Mouse (Mus musculus): ENCODE data around the gene Zfp286. TPM values are rescaled to one million over a fixed set of nuclear protein-coding genes. Genes with fewer than 3 reads are reported as not detected.

The Zfp286 gene
- polyA plus RNA-seq, 1 experiment from 2014 or later, result 3.0 TPM

DNA sequence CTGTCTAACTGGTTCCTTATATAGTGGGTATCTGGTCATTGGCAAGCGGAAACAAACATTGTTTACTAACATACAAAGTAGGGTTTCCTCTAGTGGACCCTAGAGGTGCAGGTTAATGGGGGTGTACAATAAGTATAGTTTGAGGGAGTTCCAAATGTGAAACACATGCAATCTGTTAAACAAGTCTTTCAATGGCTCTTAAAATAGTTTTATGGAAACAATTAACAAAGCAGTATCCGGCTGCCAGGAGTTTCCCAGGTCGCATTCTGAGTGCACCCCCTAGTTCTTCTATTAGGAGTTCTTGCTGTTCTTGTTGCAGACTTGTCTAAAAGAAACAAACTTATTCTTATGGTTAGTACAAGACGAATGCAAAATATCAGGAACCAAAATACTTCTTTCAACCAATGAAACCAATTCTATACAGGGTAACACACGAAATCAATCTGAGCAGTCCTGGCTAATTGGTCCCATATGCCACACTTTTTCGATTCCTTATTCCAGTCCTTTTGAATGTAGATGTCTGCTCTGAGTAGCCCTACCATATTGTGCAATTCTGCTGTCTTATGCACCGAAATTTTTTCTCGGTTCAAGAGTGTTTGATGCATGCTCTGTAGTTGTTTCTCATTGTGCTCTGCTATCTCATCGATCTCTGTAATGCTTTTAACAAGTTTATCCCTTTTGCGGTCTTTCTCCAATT is 46.9 kb downstream of the Zfp286 start:
- Histone ChIP-seq H3K36me3 (no peaks in the 10 kb centered on the region), H3K9ac (no peak overlapping the region), H3K4me2 (no peak overlapping the region), H3K4me1 (peaks cover 6% of the 10 kb centered on the region; the same call in 1 of the 2 replicates), H3K9me3 (replicated peaks) (no peaks in the 10 kb centered on the region), H3K27me3 (replicated peaks) (peaks cover 26% of the 10 kb centered on the region), H3K27ac (no peak overlapping the region), H3K4me3 (no peak overlapping the region)
- no peak for ATAC-seq
- WGBS (ENCODE audit: insufficient replicate concordance), result 69% methylated on average over 10 of the region's 10 CpGs

DNA sequence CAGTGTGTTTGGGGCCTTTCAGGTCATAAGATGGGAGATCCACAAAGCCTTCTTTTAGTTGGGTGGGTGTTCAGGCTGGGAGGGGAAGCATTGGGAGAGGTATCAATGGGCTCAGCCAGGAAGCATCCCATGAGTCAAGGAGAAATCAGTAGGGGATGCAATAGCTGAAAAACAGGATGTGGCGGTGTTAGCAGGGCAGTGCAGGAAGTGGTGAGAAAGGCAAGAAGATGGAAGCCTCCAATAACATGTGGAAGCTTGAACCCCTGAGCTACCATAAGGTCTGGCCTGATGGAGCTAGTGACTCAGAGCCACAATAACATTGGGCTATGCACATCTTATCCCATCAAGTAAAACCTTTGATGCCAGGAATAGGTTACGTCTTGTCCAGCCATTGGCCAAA is 48.1 kb downstream of the Zfp286 start:
- Histone ChIP-seq H3K4me3 (no peak overlapping the region), H3K36me3 (no peaks in the 10 kb centered on the region), H3K4me1 (peaks cover 6% of the 10 kb centered on the region; the same call in 1 of the 2 replicates), H3K9ac (no peak overlapping the region), H3K27me3 (replicated peaks) (peaks cover 16% of the 10 kb centered on the region), H3K27ac (no peak overlapping the region), H3K4me2 (no peak overlapping the region), H3K9me3 (replicated peaks) (no peaks in the 10 kb centered on the region)
- ATAC-seq, result no peak
- WGBS (ENCODE audit: insufficient replicate concordance), result 70% methylated on average over 2 of the region's 2 CpGs

GRCm38 (mm10) chr11:62732665-62733064 is 56.6 kb downstream of the Zfp286 start:
- Histone ChIP-seq H3K27me3 (replicated peaks) (peaks cover 35% of the 10 kb centered on the region), H3K4me2 (no peak overlapping the region), H3K4me3 (no peak overlapping the region), H3K4me1 (peaks cover 11% of the 10 kb centered on the region; the same call in 1 of the 2 replicates), H3K9ac (no peak overlapping the region), H3K36me3 (no peaks in the 10 kb centered on the region), H3K27ac (no peak overlapping the region), H3K9me3 (replicated peaks) (no peaks in the 10 kb centered on the region)
- 51% methylated on average over 3 of the region's 3 CpGs for WGBS (ENCODE audit: insufficient replicate concordance)
- no peak for ATAC-seq

DNA sequence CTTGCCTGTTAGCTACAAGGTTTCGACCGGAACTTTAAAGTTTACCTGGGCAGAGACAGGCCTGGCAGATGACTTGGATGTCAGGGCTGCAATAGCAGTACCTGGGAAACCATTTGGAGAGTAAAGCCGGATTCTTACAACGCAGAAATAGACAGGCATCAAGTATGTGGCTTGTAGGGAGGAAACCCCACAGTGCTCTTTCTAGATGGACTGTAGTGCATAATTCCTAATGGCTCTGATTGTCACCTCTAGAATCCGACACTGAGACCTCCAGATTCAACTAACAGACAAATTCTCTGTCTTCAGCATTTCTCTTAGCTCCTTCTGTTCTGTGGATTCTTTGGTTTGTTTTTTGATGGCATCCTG is 57.3 kb downstream of the Zfp286 start:
- H3K27me3 ChIP-seq (replicated peaks), result peaks cover 35% of the 10 kb centered on the region
- H3K4me2 ChIP-seq, result peak overlapping the region; percentile 77
- no peaks in the 10 kb centered on the region for H3K9me3 ChIP-seq (replicated peaks)
- ATAC-seq, result no peak
- 29% methylated on average over 5 of the region's 5 CpGs for WGBS (ENCODE audit: insufficient replicate concordance)
- no peaks in the 10 kb centered on the region for H3K36me3 ChIP-seq
- H3K4me1 ChIP-seq, result peaks cover 11% of the 10 kb centered on the region; the same call in 1 of the 2 replicates
- no peak overlapping the region for H3K27ac ChIP-seq
- no peak overlapping the region for H3K9ac ChIP-seq
- H3K4me3 ChIP-seq, result peak overlapping the region; percentile 61

GRCm38 (mm10) chr11:62731311-62732021 is 57.8 kb downstream of the Zfp286 start, which contains the start of gene Zfp287:
TSS of gene Zfp287 (minus strand) at chr11:62731905.
- peaks cover 35% of the 10 kb centered on the region for H3K27me3 ChIP-seq (replicated peaks)
- peak within 1 kb of the TSS; percentile 61 for H3K4me3 ChIP-seq
- peak within 1 kb of the TSS; percentile 27; the same call in 1 of the 2 replicates for H3K9ac ChIP-seq
- no peak within 1 kb of the TSS for H3K27ac ChIP-seq
- WGBS (ENCODE audit: insufficient replicate concordance), result 2% methylated on average over 48 of the region's 48 CpGs
- H3K36me3 ChIP-seq, result no peaks in the 10 kb centered on the region
- peak; percentile 40; the same call in 1 of the 2 replicates for ATAC-seq
- H3K9me3 ChIP-seq (replicated peaks), result no peaks in the 10 kb centered on the region
- peaks cover 11% of the 10 kb centered on the region; the same call in 1 of the 2 replicates for H3K4me1 ChIP-seq
- peak within 1 kb of the TSS; percentile 77 for H3K4me2 ChIP-seq

DNA sequence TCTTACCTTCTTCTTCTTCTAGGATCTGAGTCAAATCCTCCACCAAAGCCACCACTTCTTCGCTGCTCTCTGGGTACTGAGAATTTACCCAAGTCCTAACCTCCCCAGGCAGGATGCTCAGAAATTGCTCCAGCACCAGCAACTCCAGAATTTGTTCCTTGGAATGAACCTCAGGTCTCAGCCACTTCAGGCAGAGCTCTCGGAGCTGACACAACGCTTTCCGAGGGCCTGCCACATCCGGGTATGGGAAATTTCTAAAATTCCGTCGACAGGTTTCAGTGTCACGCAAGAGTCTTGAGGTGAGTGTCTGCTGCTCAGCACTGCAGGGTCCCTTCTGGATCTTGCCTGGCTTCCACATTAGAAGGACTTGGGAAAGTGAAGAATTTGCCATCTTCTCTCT is 61.0 kb downstream of the Zfp286 start:
- 77% methylated on average over 8 of the region's 8 CpGs for WGBS (ENCODE audit: insufficient replicate concordance)

GRCm38 (mm10) chr11:62710657-62711056 is 78.6 kb downstream of the Zfp286 start:
- no peaks in the 10 kb centered on the region for H3K36me3 ChIP-seq
- no peak overlapping the region for H3K4me2 ChIP-seq
- 64% methylated on average over 5 of the region's 5 CpGs for WGBS (ENCODE audit: insufficient replicate concordance)
- no peak for ATAC-seq
- no peak overlapping the region for H3K4me3 ChIP-seq
- H3K27me3 ChIP-seq (replicated peaks), result no peaks in the 10 kb centered on the region
- H3K9me3 ChIP-seq (replicated peaks), result no peaks in the 10 kb centered on the region
- H3K27ac ChIP-seq, result no peak overlapping the region
- H3K4me1 ChIP-seq, result no peaks in the 10 kb centered on the region
- H3K9ac ChIP-seq, result no peak overlapping the region

More for the DNA sequence above, 61.0 kb downstream of the Zfp286 start:
- ATAC-seq, result no peak
- Histone ChIP-seq H3K27ac (no peak overlapping the region), H3K4me2 (no peak overlapping the region), H3K36me3 (no peaks in the 10 kb centered on the region), H3K9ac (no peak overlapping the region), H3K4me3 (no peak overlapping the region), H3K27me3 (replicated peaks) (peaks cover 30% of the 10 kb centered on the region), H3K4me1 (peaks cover 11% of the 10 kb centered on the region; the same call in 1 of the 2 replicates), H3K9me3 (replicated peaks) (no peaks in the 10 kb centered on the region)

- H3K9ac ChIP-seq, result no peak overlapping the region
- H3K9me3 ChIP-seq (replicated peaks), result no peaks in the 10 kb centered on the region
- no peaks in the 10 kb centered on the region for H3K27me3 ChIP-seq (replicated peaks)
- H3K4me2 ChIP-seq, result no peak overlapping the region
- no peak overlapping the region for H3K27ac ChIP-seq
- 64% methylated on average over 7 of the region's 7 CpGs for WGBS (ENCODE audit: insufficient replicate concordance)
- H3K4me1 ChIP-seq, result no peaks in the 10 kb centered on the region
- no peak overlapping the region for H3K4me3 ChIP-seq
- ATAC-seq, result no peak
- H3K36me3 ChIP-seq, result no peaks in the 10 kb centered on the region
Measured at GRCm38 (mm10) chr11:62708252-62708651, 81.0 kb downstream of the Zfp286 start.

DNA sequence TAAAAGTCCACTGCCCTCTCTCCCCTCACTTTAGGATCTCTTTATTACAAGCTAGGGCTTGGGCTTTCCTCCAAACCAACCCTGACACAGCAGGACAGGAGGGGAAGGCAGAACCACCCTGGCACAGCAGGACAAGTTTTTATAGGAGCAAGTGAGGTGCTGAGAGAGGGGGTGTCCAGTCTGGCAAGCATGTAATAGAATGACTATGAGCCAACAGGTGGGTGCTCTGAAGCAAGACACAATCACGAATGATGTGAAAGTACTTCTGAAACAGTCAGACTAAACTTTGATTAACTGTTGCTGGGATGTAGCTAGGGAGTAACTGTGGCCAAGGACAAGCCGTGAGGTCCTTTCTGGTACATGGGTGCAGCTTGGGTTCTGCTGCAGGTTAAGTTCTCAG is 83.1 kb downstream of the Zfp286 start:
- no peak overlapping the region for H3K4me3 ChIP-seq
- no peak overlapping the region for H3K9ac ChIP-seq
- no peaks in the 10 kb centered on the region for H3K36me3 ChIP-seq
- no peak overlapping the region for H3K27ac ChIP-seq
- ATAC-seq, result no peak
- 77% methylated on average over 2 of the region's 2 CpGs for WGBS (ENCODE audit: insufficient replicate concordance)
- no peak overlapping the region for H3K4me2 ChIP-seq
- no peaks in the 10 kb centered on the region for H3K27me3 ChIP-seq (replicated peaks)
- no peaks in the 10 kb centered on the region for H3K4me1 ChIP-seq
- no peaks in the 10 kb centered on the region for H3K9me3 ChIP-seq (replicated peaks)

Other genes with a start within 250 kb of the Zfp286 start
- 1,472 and 1,525 TPM in 2 replicates for gene Ubb, start 238.3 kb downstream of the Zfp286 start, polyA plus RNA-seq (2016; fragmentation: Nextera tagmentation; extraction: Ambion mirVana)
- gene Trpv2, start 215.0 kb downstream of the Zfp286 start, polyA plus RNA-seq (2016; fragmentation: Nextera tagmentation; extraction: Ambion mirVana), result 8.0 and 9.0 TPM in 2 replicates
- 3.4 and 3.7 TPM in 2 replicates for gene Lrrc75a, start 140.9 kb downstream of the Zfp286 start, polyA plus RNA-seq (2016; fragmentation: Nextera tagmentation; extraction: Ambion mirVana)
- 15.0 and 17.0 TPM in 2 replicates for gene Mmgt2, start 140.8 kb downstream of the Zfp286 start, polyA plus RNA-seq (2016; fragmentation: Nextera tagmentation; extraction: Ambion mirVana)
- 1.2 and 1.6 TPM in 2 replicates for gene Zfp287, start 57.6 kb downstream of the Zfp286 start, polyA plus RNA-seq (2016; fragmentation: Nextera tagmentation; extraction: Ambion mirVana)
- gene Gm10428, start 36.4 kb downstream of the Zfp286 start, polyA plus RNA-seq (2016; fragmentation: Nextera tagmentation; extraction: Ambion mirVana), result not detected in 2 replicates
- 1.5 and 1.8 TPM in 2 replicates for gene Trim16, start 30.8 kb upstream of the Zfp286 start, polyA plus RNA-seq (2016; fragmentation: Nextera tagmentation; extraction: Ambion mirVana)
- 0.17 and 0.28 TPM in 2 replicates for gene Fbxw10, start 57.6 kb upstream of the Zfp286 start, polyA plus RNA-seq (2016; fragmentation: Nextera tagmentation; extraction: Ambion mirVana)
- gene Tvp23b, start 90.0 kb upstream of the Zfp286 start, polyA plus RNA-seq (2016; fragmentation: Nextera tagmentation; extraction: Ambion mirVana), result 32.2 and 35.0 TPM in 2 replicates
- gene Cdrt4, start 161.7 kb upstream of the Zfp286 start, polyA plus RNA-seq (2016; fragmentation: Nextera tagmentation; extraction: Ambion mirVana), result not detected in 2 replicates

All from liver, embryonic 12.5 days (tissue).